Mouse (Mus musculus) MEL (cell line): ENCODE measurements at regions not wholly inside any gene's neighbourhood (a gene's known extent, or its start where the extent isn't known, plus 50 kb on each side); places are given as distances from the start of the nearest gene placed in this dataset.

Experiments
- DNase-seq: peaks from one replicate; pipeline ENCODE4 v3.0.0; 2011; ENCODE audit warnings: low read depth, low spot score
- H3K27ac ChIP-seq: 2 replicates; pipeline ENCODE4 v1.5.1; 2012; ENCODE audit warnings: low read depth, mild to moderate bottlenecking, control low read depth, low read length, moderate library complexity; ENCODE audit not compliant: control insufficient read depth
- H3K27me3 ChIP-seq, 2 experiments: fragments of 150-350 bp in 1 of 2; sonication (generic) in 1 of 2; 2 replicates each; pipeline ENCODE4 v1.6.1; 2012; ENCODE audit warnings: low read length in 2 of 2, mild to moderate bottlenecking in 2 of 2, improper control_type of control experiment in 1 of 2, moderate library complexity in 1 of 2; ENCODE audit not compliant: insufficient read depth in 2 of 2, control insufficient read depth in 1 of 2
- H3K36me3 ChIP-seq, 2 experiments: 2 replicates each; pipeline ENCODE4 v1.6.1; 2012 to 2014; ENCODE audit warnings: low read length in 2 of 2, improper control_type of control experiment in 1 of 2, inconsistent platforms in 1 of 2, mild to moderate bottlenecking in 1 of 2; ENCODE audit not compliant: insufficient read depth in 2 of 2, control insufficient read depth in 1 of 2
- H3K4me1 ChIP-seq, 2 experiments: fragments of 150-350 bp in 1 of 2; sonication (generic) in 1 of 2; 2 replicates each; pipeline ENCODE4 v1.6.1; 2012; ENCODE audit warnings: low read length in 2 of 2, improper control_type of control experiment in 1 of 2, mild to moderate bottlenecking in 1 of 2; ENCODE audit not compliant: insufficient read depth in 2 of 2, control insufficient read depth in 1 of 2
- H3K4me3 ChIP-seq, 2 experiments: fragments of 150-350 bp in 1 of 2; sonication (generic) in 1 of 2; 2 replicates each; pipeline ENCODE4 v1.5.1; 2012; ENCODE audit warnings: low read depth in 2 of 2, low read length in 2 of 2, mild to moderate bottlenecking in 2 of 2, moderate library complexity in 2 of 2, control low read depth in 1 of 2, improper control_type of control experiment in 1 of 2; ENCODE audit not compliant: control insufficient read depth in 1 of 2, insufficient read depth in 1 of 2
- H3K79me2 ChIP-seq: 2 replicates; pipeline ENCODE4 v1.6.1; 2012; ENCODE audit warnings: mild to moderate bottlenecking, low read length, moderate library complexity; ENCODE audit not compliant: control insufficient read depth, poor library complexity, insufficient read depth
- H3K9ac ChIP-seq: 2 replicates; pipeline ENCODE4 v1.6.1; 2012; ENCODE audit warnings: low read depth, mild to moderate bottlenecking, control low read depth, low read length, moderate library complexity; ENCODE audit not compliant: control insufficient read depth, poor library complexity, severe bottlenecking
- H3K9me3 ChIP-seq: fragments of 150-350 bp; sonication (generic); replicated peaks from 2 replicates; pipeline ENCODE4 v1.6.1; 2012; ENCODE audit warnings: mild to moderate bottlenecking, low read length, improper control_type of control experiment, moderate library complexity; ENCODE audit not compliant: insufficient read depth
- CHD2 ChIP-seq: IDR thresholded peaks from 2 replicates; pipeline ENCODE4 v1.6.1; 2011; ENCODE audit warnings: low read length, improper control_type of control experiment
- CTCF ChIP-seq, 3 experiments: IDR thresholded peaks in 2 of 3; conservative IDR thresholded peaks in 1 of 3; 2 replicates each; pipeline ENCODE4 v1.5.1; 2011 to 2012; ENCODE audit warnings: low read length in 3 of 3, low read depth in 2 of 3, mild to moderate bottlenecking in 2 of 3, improper control_type of control experiment in 1 of 3, inconsistent platforms in 1 of 3, mixed read lengths in 1 of 3, moderate library complexity in 1 of 3; ENCODE audit not compliant: control insufficient read depth in 1 of 3, insufficient read depth in 1 of 3, poor library complexity in 1 of 3, severe bottlenecking in 1 of 3
- ELF1 ChIP-seq: IDR thresholded peaks from 2 replicates; pipeline ENCODE4 v1.6.1; 2014; ENCODE audit warnings: low read depth, mild to moderate bottlenecking, inconsistent platforms, low read length, improper control_type of control experiment, moderate library complexity
- EP300 ChIP-seq, 2 experiments: IDR thresholded peaks; 2 replicates each; pipeline ENCODE4 v1.6.1; 2011; ENCODE audit warnings: improper control_type of control experiment in 2 of 2, low read length in 2 of 2, low read depth in 1 of 2, mild to moderate bottlenecking in 1 of 2
- GABPA ChIP-seq: IDR thresholded peaks from 2 replicates; pipeline ENCODE4 v1.6.1; 2012; ENCODE audit warnings: low read depth, mild to moderate bottlenecking, inconsistent platforms, low read length, improper control_type of control experiment, moderate library complexity
- GATA1 ChIP-seq: IDR thresholded peaks from 2 replicates; pipeline ENCODE4 v1.6.1; 2011; ENCODE audit warnings: low read depth, low read length, improper control_type of control experiment
- JUND ChIP-seq: IDR thresholded peaks from 2 replicates; pipeline ENCODE4 v1.6.1; 2011; ENCODE audit warnings: low read depth, mild to moderate bottlenecking, improper control_type of control experiment, low read length
- MAFK ChIP-seq: IDR thresholded peaks from 2 replicates; pipeline ENCODE4 v1.6.1; 2011; ENCODE audit warnings: low read depth, mild to moderate bottlenecking, low read length, improper control_type of control experiment, borderline replicate concordance
- MAX ChIP-seq: IDR thresholded peaks from 2 replicates; pipeline ENCODE4 v1.6.1; 2011; ENCODE audit warnings: low read length, improper control_type of control experiment
- MAZ ChIP-seq: IDR thresholded peaks from 2 replicates; pipeline ENCODE4 v1.6.1; 2012; ENCODE audit warnings: low read depth, mild to moderate bottlenecking, inconsistent platforms, low read length, improper control_type of control experiment
- MYB ChIP-seq: IDR thresholded peaks from 2 replicates; pipeline ENCODE4 v1.6.1; 2011; ENCODE audit warnings: mild to moderate bottlenecking, low read depth, low read length, improper control_type of control experiment
- NRF1 ChIP-seq: IDR thresholded peaks from 2 replicates; pipeline ENCODE4 v1.6.1; 2014; ENCODE audit warnings: low read depth, mild to moderate bottlenecking, inconsistent platforms, low read length, improper control_type of control experiment, moderate library complexity; ENCODE audit not compliant: poor library complexity, insufficient read depth, severe bottlenecking
- POLR2AphosphoS2 ChIP-seq: IDR thresholded peaks from 2 replicates; pipeline ENCODE4 v1.6.1; 2011; ENCODE audit warnings: low read length, improper control_type of control experiment
- POLR2AphosphoS5 ChIP-seq: IDR thresholded peaks from 2 replicates; pipeline ENCODE4 v1.6.1; 2012; ENCODE audit warnings: low read depth, borderline replicate concordance, mild to moderate bottlenecking, inconsistent platforms, low read length, moderate library complexity, mixed read lengths
- RCOR1 ChIP-seq: IDR thresholded peaks from 2 replicates; pipeline ENCODE4 v1.6.1; 2012; ENCODE audit warnings: low read depth, mild to moderate bottlenecking, inconsistent platforms, low read length, improper control_type of control experiment
- SIN3A ChIP-seq: IDR thresholded peaks from 2 replicates; pipeline ENCODE4 v1.6.1; 2012; ENCODE audit warnings: low read length, improper control_type of control experiment, inconsistent platforms
- TAL1 ChIP-seq: IDR thresholded peaks from 2 replicates; pipeline ENCODE4 v1.6.1; 2012; ENCODE audit warnings: mild to moderate bottlenecking, inconsistent platforms, low read length, moderate library complexity, mixed read lengths
- TBP ChIP-seq: IDR thresholded peaks from 2 replicates; pipeline ENCODE4 v1.8.0; 2011; ENCODE audit warnings: low read depth, low read length, improper control_type of control experiment
- TCF12 ChIP-seq: IDR thresholded peaks from 2 replicates; pipeline ENCODE4 v1.6.1; 2014; ENCODE audit warnings: low read depth, mild to moderate bottlenecking, inconsistent platforms, low read length, improper control_type of control experiment, moderate library complexity
- UBTF ChIP-seq: IDR thresholded peaks from 2 replicates; pipeline ENCODE4 v1.6.1; 2012; ENCODE audit warnings: low read depth, mild to moderate bottlenecking, inconsistent platforms, low read length, improper control_type of control experiment, moderate library complexity, borderline replicate concordance; ENCODE audit not compliant: insufficient read depth
- USF2 ChIP-seq, 2 experiments: IDR thresholded peaks; 2 replicates each; pipeline ENCODE4 v1.6.1; 2011 to 2012; ENCODE audit warnings: improper control_type of control experiment in 2 of 2, low read length in 2 of 2, borderline replicate concordance in 1 of 2, inconsistent platforms in 1 of 2, low read depth in 1 of 2, mild to moderate bottlenecking in 1 of 2; ENCODE audit not compliant: insufficient read depth in 1 of 2
- ZC3H11A ChIP-seq: IDR thresholded peaks from 2 replicates; pipeline ENCODE4 v1.6.1; 2012; ENCODE audit warnings: low read depth, mild to moderate bottlenecking, inconsistent platforms, low read length, improper control_type of control experiment
- ZMIZ1 ChIP-seq: IDR thresholded peaks from 2 replicates; pipeline ENCODE4 v1.6.1; 2012; ENCODE audit warnings: low read depth, mild to moderate bottlenecking, inconsistent platforms, low read length, improper control_type of control experiment, moderate library complexity
- ZNF384 ChIP-seq: IDR thresholded peaks from 2 replicates; pipeline ENCODE4 v1.6.1; 2012; ENCODE audit warnings: low read depth, mild to moderate bottlenecking, inconsistent platforms, low read length, improper control_type of control experiment

DNA sequence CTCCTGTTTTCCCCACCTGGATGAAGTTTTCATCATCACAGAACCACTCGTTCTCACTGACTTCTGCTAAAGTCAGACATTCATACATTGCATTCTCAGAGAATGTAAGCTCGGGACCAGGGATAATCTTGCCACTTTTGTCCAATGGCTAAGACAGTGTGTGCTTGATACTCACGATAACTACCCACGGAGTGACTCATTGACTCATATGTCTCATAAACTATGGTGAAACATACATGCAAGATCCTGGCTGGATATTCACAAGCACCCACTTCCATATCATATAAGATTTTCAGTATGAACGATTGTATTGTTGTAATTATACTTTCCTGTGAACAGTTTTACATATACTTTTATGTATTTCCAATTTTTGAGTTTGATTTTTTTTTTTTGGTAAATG lies 560.5 kb upstream of the Btbd3 start:
- DNase-seq: no peak

DNA sequence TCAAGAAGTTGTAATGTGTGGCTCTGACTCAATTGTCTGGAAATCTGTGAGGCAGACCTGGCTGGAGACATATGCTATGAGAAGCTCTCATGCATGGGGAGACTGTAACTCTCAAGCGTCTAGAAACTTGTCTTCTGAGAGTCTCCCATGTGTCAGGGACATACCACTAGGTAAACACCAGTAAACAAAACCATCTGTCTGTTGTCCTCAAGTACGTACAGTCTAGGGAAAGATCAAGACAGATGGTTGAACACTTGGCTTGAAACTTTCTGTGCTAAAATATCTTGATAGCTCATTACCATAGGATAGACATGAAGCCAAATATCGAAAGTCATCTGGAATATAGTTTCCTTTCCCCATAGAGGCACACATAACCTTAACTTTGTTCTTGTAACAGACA lies 562.3 kb upstream of the Btbd3 start:
- Histone ChIP-seq H3K79me2 (no peaks in the 10 kb centered on the region), H3K9me3 (no peaks in the 10 kb centered on the region), H3K9ac (no peak overlapping the region), H3K4me3 (no peak overlapping the region), H3K27me3 (no peaks in the 10 kb centered on the region), H3K4me1 (no peaks in the 10 kb centered on the region), H3K27ac (no peak overlapping the region), H3K36me3 (no peaks in the 10 kb centered on the region)
- TF ChIP-seq NRF1: no peak
- no peak for TF ChIP-seq MYB
- no peak for TF ChIP-seq MAZ
- TF ChIP-seq MAFK: no peak
- no peak for TF ChIP-seq SIN3A
- DNase-seq: no peak

More for the DNA sequence above, 560.5 kb upstream of the Btbd3 start:
- Histone ChIP-seq H3K36me3 (no peaks in the 10 kb centered on the region), H3K4me1 (no peaks in the 10 kb centered on the region), H3K27ac (no peak overlapping the region), H3K79me2 (no peaks in the 10 kb centered on the region)
- TF ChIP-seq GATA1 (no peak), MAFK (no peak), ZNF384 (no peak), TBP (no peak), RCOR1 (no peak), CTCF (IDR thresholded peaks at IDR 0.05 in 2 of 3, conservative IDR thresholded peaks at IDR 0.05 in 1 of 3; ENCODE audit: control insufficient read depth in 1 of 3, insufficient read depth in 1 of 3, low read depth in 2 of 3, low read length in 3 of 3, poor library complexity in 1 of 3, severe bottlenecking in 1 of 3) (no peak), TCF12 (no peak)
- TF ChIP-seq, all 39 proteins: peak for 0
- Histone ChIP-seq H3K9ac (no peak overlapping the region), H3K27me3 (no peaks in the 10 kb centered on the region), H3K4me3 (no peak overlapping the region), H3K9me3 (no peaks in the 10 kb centered on the region)

DNA sequence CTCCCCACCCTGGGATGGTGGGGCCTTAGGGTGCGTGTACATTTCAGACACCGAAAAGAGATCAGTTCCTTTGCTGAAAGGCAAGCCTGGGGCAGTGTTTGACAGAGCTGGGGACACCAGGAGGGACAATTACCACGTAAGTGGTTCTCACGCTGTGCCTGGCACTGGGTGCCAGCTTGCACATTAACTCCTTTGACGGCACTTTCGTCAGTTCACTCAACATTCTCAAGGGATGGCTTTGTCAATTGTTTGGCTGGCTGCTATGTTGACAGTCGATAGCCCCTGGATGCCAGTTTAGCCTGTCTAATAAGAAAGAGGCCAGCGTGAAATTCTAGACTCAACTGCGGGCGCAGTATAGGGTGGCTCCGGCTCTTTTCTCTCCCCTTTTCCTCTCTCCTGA lies 569.2 kb upstream of the Btbd3 start:
- Histone ChIP-seq H3K9ac (no peak overlapping the region), H3K79me2 (no peaks in the 10 kb centered on the region), H3K9me3 (no peaks in the 10 kb centered on the region), H3K27me3 (no peaks in the 10 kb centered on the region), H3K36me3 (no peaks in the 10 kb centered on the region)
- no peak for TF ChIP-seq CHD2
- TF ChIP-seq ZMIZ1: no peak
- no peak for TF ChIP-seq RCOR1
- TF ChIP-seq TAL1: no peak
- no peak for TF ChIP-seq ELF1
- TF ChIP-seq UBTF: no peak
- no peak for TF ChIP-seq GABPA
- TF ChIP-seq POLR2AphosphoS2: no peak
- TF ChIP-seq JUND: no peak
- no peak for TF ChIP-seq MAX
- no peak for TF ChIP-seq GATA1
- TF ChIP-seq POLR2AphosphoS5: no peak
- no peak for TF ChIP-seq MYB
- no peak for TF ChIP-seq EP300 (IDR thresholded peaks at IDR 0.05; ENCODE audit: low read depth in 1 of 2, low read length in 2 of 2)
- no peak for TF ChIP-seq USF2 (IDR thresholded peaks at IDR 0.05; ENCODE audit: borderline replicate concordance in 1 of 2, insufficient read depth in 1 of 2, low read depth in 1 of 2, low read length in 2 of 2)
- no peak for TF ChIP-seq CTCF (IDR thresholded peaks at IDR 0.05 in 2 of 3, conservative IDR thresholded peaks at IDR 0.05 in 1 of 3; ENCODE audit: control insufficient read depth in 1 of 3, insufficient read depth in 1 of 3, low read depth in 2 of 3, low read length in 3 of 3, poor library complexity in 1 of 3, severe bottlenecking in 1 of 3)
- no peak for TF ChIP-seq NRF1
- no peak for TF ChIP-seq ZC3H11A
- TF ChIP-seq SIN3A: no peak
- TF ChIP-seq, all 39 proteins: peak for 0
- no peaks in the 10 kb centered on the region for H3K4me1 ChIP-seq
- no peak for DNase-seq
- no peak overlapping the region for H3K27ac ChIP-seq
- no peak overlapping the region for H3K4me3 ChIP-seq
